Mouse (Mus musculus): ENCODE measurements at regions not wholly inside any gene's neighbourhood (a gene's known extent, or its start where the extent isn't known, plus 50 kb on each side); places are given as distances from the start of the nearest gene placed in this dataset.

GRCm38 (mm10) chr9:103915126-103915525 is 87.2 kb upstream of the Nphp3 start:
- TF ChIP-seq MYOG (IDR thresholded peaks at IDR 0.05; ENCODE audit: control insufficient read depth, extremely low read depth, insufficient read length) (no peak), CTCF (IDR thresholded peaks at IDR 0.05; ENCODE audit: control insufficient read depth, insufficient read depth, insufficient read length) (no peak), CEBPB (IDR thresholded peaks at IDR 0.05; ENCODE audit: low read depth) (no peak), FOSL1 (IDR thresholded peaks at IDR 0.05; ENCODE audit: insufficient read depth, low read length, poor library complexity, severe bottlenecking) (no peak), MAX (IDR thresholded peaks at IDR 0.05) (no peak), USF1 (IDR thresholded peaks at IDR 0.05; ENCODE audit: low read depth) (no peak)

Measured in C2C12 (cell line).